Mouse (Mus musculus) frontal cortex, adult (tissue): ENCODE results near the gene Atp6v0d1.

Experiments used
- ATAC-seq: cut with Nextera tagmentation; 2 replicates; pipeline ENCODE4 v1.9.2; 2017; ENCODE audit warnings: mild to moderate bottlenecking, moderate library complexity, mixed read lengths; ENCODE audit not compliant: low TSS enrichment

The Atp6v0d1 gene

GRCm38 (mm10) chr8:105537011-105537677 is 28.7 kb downstream of the Atp6v0d1 start:
- ATAC-seq, result peak; percentile 35; the same call in 1 of the 2 replicates

- peak; percentile 64 for ATAC-seq
These were observed 29.3 kb downstream of the Atp6v0d1 start for GRCm38 (mm10) chr8:105536546-105536945.

GRCm38 (mm10) chr8:105533892-105534329 is 31.9 kb downstream of the Atp6v0d1 start:
- no peak for ATAC-seq

- ATAC-seq, result no peak
These were observed 32.4 kb downstream of the Atp6v0d1 start for GRCm38 (mm10) chr8:105533439-105533838.

- peak; percentile 45 for ATAC-seq
These were observed 34.1 kb downstream of the Atp6v0d1 start for GRCm38 (mm10) chr8:105531774-105532173.

- ATAC-seq, result no peak
These were observed 36.6 kb downstream of the Atp6v0d1 start for GRCm38 (mm10) chr8:105529271-105529670.

GRCm38 (mm10) chr8:105528206-105528605 is 37.6 kb downstream of the Atp6v0d1 start:
- no peak for ATAC-seq

GRCm38 (mm10) chr8:105527110-105527509 is 38.7 kb downstream of the Atp6v0d1 start:
- no peak for ATAC-seq

- no peak for ATAC-seq
These were observed 43.0 kb downstream of the Atp6v0d1 start for GRCm38 (mm10) chr8:105522890-105523289.

GRCm38 (mm10) chr8:105521995-105522769 is 43.7 kb downstream of the Atp6v0d1 start:
- no peak for ATAC-seq

GRCm38 (mm10) chr8:105521061-105521460 is 44.8 kb downstream of the Atp6v0d1 start:
- no peak for ATAC-seq

- ATAC-seq, result no peak
These were observed 45.3 kb downstream of the Atp6v0d1 start for GRCm38 (mm10) chr8:105520521-105520920.

- no peak for ATAC-seq
These were observed 46.3 kb downstream of the Atp6v0d1 start for GRCm38 (mm10) chr8:105519591-105519990.

- ATAC-seq, result peak; percentile 58
These were observed 47.2 kb downstream of the Atp6v0d1 start, which contains the start of gene Hsd11b2 for GRCm38 (mm10) chr8:105518436-105519313. Gene Hsd11b2 (plus strand): TSS chr8:105518755.

GRCm38 (mm10) chr8:105517346-105517745 is 48.5 kb downstream of the Atp6v0d1 start:
- ATAC-seq, result no peak

GRCm38 (mm10) chr8:105516018-105516645 is 49.7 kb downstream of the Atp6v0d1 start:
- ATAC-seq, result peak; percentile 71

- ATAC-seq, result peak; percentile 9; the same call in 1 of the 2 replicates
These were observed 51.2 kb downstream of the Atp6v0d1 start for GRCm38 (mm10) chr8:105514656-105515055.

- ATAC-seq, result no peak
These were observed 51.7 kb downstream of the Atp6v0d1 start for GRCm38 (mm10) chr8:105514194-105514593.

GRCm38 (mm10) chr8:105509997-105510735 is 55.7 kb downstream of the Atp6v0d1 start:
- ATAC-seq, result no peak

- ATAC-seq, result no peak
These were observed 57.1 kb downstream of the Atp6v0d1 start for GRCm38 (mm10) chr8:105508758-105509157.

GRCm38 (mm10) chr8:105506977-105507376 is 58.9 kb downstream of the Atp6v0d1 start:
- no peak for ATAC-seq
